Mouse (Mus musculus) midbrain, embryonic 14.5 days (tissue): ENCODE data around the gene Olfr12. TPM values are rescaled to one million over a fixed set of nuclear protein-coding genes. Genes with fewer than 3 reads are reported as not detected.

Source experiments
- ATAC-seq: fragments of 200-750 bp; cut with Nextera tagmentation; 2 replicates; pipeline ENCODE4 v1.8.0; 2017; ENCODE audit warnings: moderate number of reproducible peaks, moderate library complexity; ENCODE audit not compliant: low FRiP score, low TSS enrichment
- DNase-seq: peaks from one replicate; pipeline ENCODE4 v3.0.0-alpha.2; 2015
- H3K27ac ChIP-seq: fragments of 300-500 bp; sonication (generic); replicated peaks from 2 replicates; pipeline ENCODE4 v1.5.1; 2014; ENCODE audit warnings: mild to moderate bottlenecking, low read depth, low read length, moderate library complexity
- H3K27me3 ChIP-seq: fragments of 300-500 bp; sonication (generic); 2 replicates; pipeline ENCODE4 v1.6.1; 2014; ENCODE audit warnings: low read length, control low read depth, mixed read lengths; ENCODE audit not compliant: control insufficient read depth, insufficient read depth
- H3K36me3 ChIP-seq: fragments of 300-500 bp; sonication (generic); 2 replicates; pipeline ENCODE4 v1.6.1; 2014; ENCODE audit warnings: low read length, control low read depth; ENCODE audit not compliant: control insufficient read depth, insufficient read depth
- H3K4me1 ChIP-seq: fragments of 300-500 bp; sonication (generic); 2 replicates; pipeline ENCODE4 v1.6.1; 2014; ENCODE audit warnings: mild to moderate bottlenecking, antibody characterized with exemption, low read length, control low read depth; ENCODE audit not compliant: control insufficient read depth, insufficient read depth
- H3K4me2 ChIP-seq: fragments of 300-500 bp; sonication (generic); 2 replicates; pipeline ENCODE4 v1.6.1; 2014; ENCODE audit warnings: mild to moderate bottlenecking, low read length, moderate library complexity
- H3K4me3 ChIP-seq: fragments of 300-500 bp; sonication (generic); replicated peaks from 2 replicates; pipeline ENCODE4 v1.5.1; 2014; ENCODE audit warnings: low read depth, low read length
- H3K9ac ChIP-seq: fragments of 300-500 bp; sonication (generic); replicated peaks from 2 replicates; pipeline ENCODE4 v1.6.1; 2014; ENCODE audit warnings: mild to moderate bottlenecking, low read length, moderate library complexity
- H3K9me3 ChIP-seq: fragments of 300-500 bp; sonication (generic); 2 replicates; pipeline ENCODE4 v1.6.1; 2016; ENCODE audit warnings: low read length, control low read depth, mixed read lengths; ENCODE audit not compliant: control insufficient read depth
- WGBS: fragments of 180-500 bp; shearing (Covaris S2); extraction: QIAGEN DNeasy Blood & Tissue Kit; methylation state at CpG from one replicate; pipeline ENCODE4 v1.1.7; 2014; 5-methylcytosine and 5-hydroxymethylcytosine counted together
- polyA plus RNA-seq: library from polyadenylated mRNA; unstranded; fragments of >200 nt; fragmentation: Nextera tagmentation; extraction: Ambion mirVana; gene quantifications from 2 replicates; pipeline ENCODE4 v1.2.1, GENCODE M21; 2014

Olfr12 gene
- polyA plus RNA-seq, 1 experiment from 2014 or later, result not detected

DNA sequence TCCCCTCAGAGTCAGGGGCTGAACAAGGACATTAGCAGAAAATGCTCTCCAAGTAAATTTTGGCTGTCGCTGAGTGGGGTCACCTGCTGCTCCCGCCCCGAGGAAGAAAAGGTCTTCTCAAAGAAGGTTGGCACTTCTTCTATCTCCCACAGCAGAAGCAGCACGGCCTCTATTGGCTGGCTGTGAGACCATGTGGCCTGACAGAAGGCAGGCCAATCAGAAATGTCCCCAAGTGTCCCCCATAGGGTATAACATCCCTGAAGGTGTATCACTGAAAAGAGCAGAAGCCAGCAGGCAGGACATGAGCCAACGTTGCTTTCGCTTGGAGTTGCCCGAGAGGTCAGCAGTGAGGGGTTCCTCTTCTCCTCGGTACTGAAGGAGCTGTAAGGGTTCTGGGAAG, 18.4 kb downstream of the Olfr12 start:
- 92% methylated on average over 8 of the region's 8 CpGs for WGBS

DNA sequence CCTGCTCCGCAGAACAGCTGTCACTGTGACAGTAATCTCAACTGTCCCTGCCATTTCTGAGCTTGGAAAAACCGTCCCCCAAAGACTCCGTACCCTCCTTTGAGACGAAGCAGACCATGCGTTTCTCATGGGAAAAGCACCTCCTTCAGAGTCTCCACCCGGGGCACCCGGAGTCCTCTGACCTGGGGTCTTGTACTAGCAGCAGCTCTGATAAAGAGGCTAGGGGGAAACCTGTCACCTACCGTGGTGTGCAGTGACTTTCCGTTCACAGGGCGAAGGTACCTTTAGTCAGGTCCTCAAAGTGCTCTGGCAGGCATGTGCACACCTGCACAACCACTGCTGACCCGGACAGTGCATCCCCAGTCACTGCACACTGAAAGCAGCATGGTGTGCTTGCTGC, 19.1 kb downstream of the Olfr12 start:
- H3K36me3 ChIP-seq, result peaks cover 36% of the 10 kb centered on the region
- H3K9ac ChIP-seq, result no peak overlapping the region
- no peaks in the 10 kb centered on the region for H3K27me3 ChIP-seq
- no peak overlapping the region for H3K27ac ChIP-seq
- H3K9me3 ChIP-seq, result no peaks in the 10 kb centered on the region
- no peak overlapping the region for H3K4me3 ChIP-seq
- 95% methylated on average over 11 of the region's 11 CpGs for WGBS
- DNase-seq (no peak), ATAC-seq (no peak)
- peaks cover 9% of the 10 kb centered on the region for H3K4me1 ChIP-seq
- no peak overlapping the region for H3K4me2 ChIP-seq

More for the DNA sequence above, 18.4 kb downstream of the Olfr12 start:
- Histone ChIP-seq H3K4me3 (no peak overlapping the region), H3K9ac (no peak overlapping the region), H3K4me1 (peaks cover 8% of the 10 kb centered on the region), H3K27ac (no peak overlapping the region), H3K27me3 (no peaks in the 10 kb centered on the region), H3K36me3 (peaks cover 36% of the 10 kb centered on the region), H3K9me3 (no peaks in the 10 kb centered on the region), H3K4me2 (no peak overlapping the region)
- ATAC-seq (no peak), DNase-seq (no peak)

DNA sequence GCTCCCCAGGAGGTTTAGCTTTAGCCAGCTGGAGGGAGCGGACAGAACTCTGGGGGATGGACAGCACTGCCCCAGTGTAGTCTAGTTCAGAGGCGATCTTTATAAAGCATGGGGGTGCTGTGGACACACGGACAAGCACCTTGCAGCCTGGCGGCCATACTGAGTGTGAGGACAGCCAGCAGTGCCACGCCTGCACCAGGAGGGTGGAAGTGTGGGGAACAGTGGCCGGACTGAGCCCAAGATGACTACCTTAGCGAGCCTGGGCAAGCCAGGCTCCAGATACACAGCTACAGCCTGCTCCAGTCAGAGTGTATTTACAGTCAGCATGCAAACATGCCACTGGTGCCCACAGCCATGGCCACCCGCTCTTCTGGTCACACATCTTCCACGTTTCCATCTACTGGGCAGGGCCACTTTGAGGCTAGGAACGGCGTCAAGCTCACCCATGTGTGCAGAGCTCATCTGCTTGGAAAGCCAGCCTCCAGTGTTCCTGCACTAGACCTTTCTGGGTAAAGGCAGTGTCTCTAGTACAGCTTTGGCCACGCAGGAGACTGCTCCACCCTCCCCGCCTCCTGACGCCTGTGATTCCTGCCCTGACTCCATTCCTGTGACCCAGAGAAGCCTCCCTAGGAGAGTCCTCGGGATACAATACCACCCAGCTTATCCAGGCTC, 20.0 kb downstream of the Olfr12 start:
- no peak for DNase-seq
- H3K9me3 ChIP-seq, result no peaks in the 10 kb centered on the region
- WGBS, result 94% methylated on average over 15 of the region's 15 CpGs

DNA sequence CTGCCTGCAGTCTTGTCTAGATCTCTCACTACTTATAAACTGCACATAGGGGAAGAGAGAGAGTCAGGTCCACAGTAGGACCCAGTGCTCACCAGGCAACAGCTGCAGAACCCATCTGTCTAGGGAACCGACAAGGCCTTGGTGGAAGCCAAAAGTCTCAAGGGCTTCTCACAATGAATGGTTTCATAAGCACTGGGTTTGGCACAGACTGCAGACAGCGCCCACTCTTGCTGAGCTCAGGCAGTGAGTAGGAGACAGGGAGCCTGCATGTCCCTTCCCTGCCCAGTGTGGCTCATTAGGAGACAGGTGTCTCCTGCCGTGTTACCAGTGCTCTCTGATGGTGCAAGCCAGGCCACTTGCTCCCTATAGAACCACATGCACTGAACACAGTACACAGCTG, 20.6 kb downstream of the Olfr12 start:
- DNase-seq, result no peak
- Histone ChIP-seq H3K9me3 (no peaks in the 10 kb centered on the region), H3K36me3 (peaks cover 36% of the 10 kb centered on the region), H3K27me3 (no peaks in the 10 kb centered on the region), H3K4me1 (peaks cover 15% of the 10 kb centered on the region), H3K4me2 (no peak overlapping the region), H3K4me3 (no peak overlapping the region), H3K27ac (no peak overlapping the region), H3K9ac (no peak overlapping the region)
- WGBS, result 89% methylated on average over 3 of the region's 3 CpGs
- no peak for ATAC-seq

More for the DNA sequence above, 20.0 kb downstream of the Olfr12 start:
- Histone ChIP-seq H3K27me3 (no peaks in the 10 kb centered on the region), H3K4me3 (no peak overlapping the region), H3K36me3 (peaks cover 36% of the 10 kb centered on the region), H3K9ac (no peak overlapping the region), H3K4me1 (peaks cover 15% of the 10 kb centered on the region), H3K4me2 (no peak overlapping the region), H3K27ac (no peak overlapping the region)
- no peak for ATAC-seq

DNA sequence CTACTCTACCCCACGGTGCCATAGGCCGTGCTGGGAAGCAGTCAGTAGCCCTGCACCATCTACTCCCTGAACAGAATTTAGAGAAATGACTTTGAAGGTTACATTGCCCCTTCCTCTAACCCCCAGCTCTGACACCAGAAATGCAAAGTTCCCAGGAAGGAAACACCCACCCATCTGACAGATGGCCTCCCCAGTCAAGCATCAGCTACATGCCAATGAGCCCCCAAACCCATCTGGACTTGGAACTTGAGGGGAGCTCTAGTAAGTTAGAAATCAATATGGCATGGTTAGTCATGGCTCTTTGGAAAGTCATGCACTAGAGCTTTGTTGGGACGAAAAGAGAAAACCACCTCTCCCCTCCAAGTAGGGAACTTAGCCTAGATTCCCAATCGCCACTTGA, 21.1 kb downstream of the Olfr12 start:
- H3K4me1 ChIP-seq, result peaks cover 15% of the 10 kb centered on the region
- peaks cover 36% of the 10 kb centered on the region for H3K36me3 ChIP-seq
- H3K9ac ChIP-seq, result no peak overlapping the region
- H3K27ac ChIP-seq, result no peak overlapping the region
- ATAC-seq (no peak), DNase-seq (no peak)
- no peaks in the 10 kb centered on the region for H3K9me3 ChIP-seq
- no peaks in the 10 kb centered on the region for H3K27me3 ChIP-seq
- H3K4me2 ChIP-seq, result no peak overlapping the region
- 95% methylated on average over 4 of the region's 4 CpGs for WGBS
- no peak overlapping the region for H3K4me3 ChIP-seq

DNA sequence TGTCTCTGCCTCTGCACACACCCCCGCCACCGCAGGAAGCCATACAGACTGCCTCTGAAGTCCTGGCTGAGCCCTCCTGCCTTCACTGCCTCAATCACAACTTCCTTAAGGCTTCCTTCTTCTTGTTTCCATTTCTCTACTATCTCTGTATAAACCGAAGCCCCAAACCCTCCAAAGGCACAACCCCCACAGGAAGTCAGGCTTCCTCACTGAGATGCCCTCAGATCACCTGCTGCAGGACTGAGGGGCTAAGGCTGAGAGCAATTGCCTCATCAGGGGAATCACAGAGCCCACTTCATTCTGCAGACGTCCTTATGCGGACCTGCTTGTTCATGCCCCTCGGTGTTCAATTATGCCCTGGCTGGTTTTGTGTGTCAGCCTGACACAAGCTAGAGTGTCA, 22.8 kb downstream of the Olfr12 start:
- Histone ChIP-seq H3K4me2 (peak overlapping the region; percentile 94), H3K4me3 (peak overlapping the region; percentile 88; the same call in 1 of the 2 replicates), H3K27ac (no peak overlapping the region), H3K27me3 (no peaks in the 10 kb centered on the region), H3K4me1 (peaks cover 15% of the 10 kb centered on the region), H3K36me3 (peaks cover 31% of the 10 kb centered on the region), H3K9ac (no peak overlapping the region), H3K9me3 (no peaks in the 10 kb centered on the region)
- ATAC-seq (no peak), DNase-seq (no peak)
- WGBS, result 96% methylated on average over 6 of the region's 6 CpGs

DNA sequence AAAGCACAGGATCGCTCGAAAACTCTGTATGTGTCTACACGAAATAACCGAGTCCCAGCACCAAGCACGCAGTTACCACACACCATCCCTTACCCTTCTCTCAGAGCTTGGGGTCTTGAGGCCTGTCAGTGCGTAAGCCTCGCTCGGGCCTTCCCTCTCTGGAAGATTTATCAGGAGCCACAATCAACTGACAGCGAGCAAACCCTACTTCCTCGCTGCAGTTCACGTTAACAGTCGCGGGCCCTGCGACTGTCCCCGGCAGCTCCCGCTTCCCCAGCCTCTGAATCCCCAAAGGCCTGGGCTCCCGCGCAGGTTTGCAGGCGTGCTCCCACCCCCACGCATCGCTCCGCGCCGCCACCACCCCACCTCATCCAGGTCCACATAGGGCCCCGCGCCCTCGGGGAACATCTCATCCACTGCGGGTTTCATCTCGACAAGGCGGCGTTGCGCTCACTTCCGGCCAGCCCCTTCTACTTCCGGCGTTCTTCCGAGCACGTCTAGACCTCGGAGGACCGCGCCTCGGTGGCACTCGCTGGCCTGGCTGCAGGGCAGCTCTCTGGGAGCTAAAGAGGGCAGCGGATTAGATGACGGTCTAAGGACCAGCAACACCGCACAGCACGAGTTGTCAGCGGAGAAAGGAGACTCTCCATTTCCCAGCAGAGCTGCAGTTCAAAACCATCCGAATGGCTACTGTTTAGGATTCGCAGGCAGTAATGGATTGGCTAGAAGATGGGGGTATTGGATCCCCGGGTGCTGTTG, 24.1 kb downstream of the Olfr12 start, which contains the start of gene Cops9:
TSS of gene Cops9 (minus strand) at position 472 of the 759 bp plus-strand sequence.
- peak within 1 kb of the TSS; percentile 91 for H3K9ac ChIP-seq
- H3K9me3 ChIP-seq, result no peaks in the 10 kb centered on the region
- peak within 1 kb of the TSS; percentile 81 for H3K27ac ChIP-seq
- no peaks in the 10 kb centered on the region for H3K27me3 ChIP-seq
- peak within 1 kb of the TSS; percentile 94 for H3K4me2 ChIP-seq
- peaks cover 15% of the 10 kb centered on the region for H3K4me1 ChIP-seq
- peak within 1 kb of the TSS; percentile 88 for H3K4me3 ChIP-seq
- 2% methylated on average over 50 of the region's 50 CpGs for WGBS
- DNase-seq (peak; percentile 96), ATAC-seq (peak; percentile 91)
- H3K36me3 ChIP-seq, result peaks cover 18% of the 10 kb centered on the region

DNA sequence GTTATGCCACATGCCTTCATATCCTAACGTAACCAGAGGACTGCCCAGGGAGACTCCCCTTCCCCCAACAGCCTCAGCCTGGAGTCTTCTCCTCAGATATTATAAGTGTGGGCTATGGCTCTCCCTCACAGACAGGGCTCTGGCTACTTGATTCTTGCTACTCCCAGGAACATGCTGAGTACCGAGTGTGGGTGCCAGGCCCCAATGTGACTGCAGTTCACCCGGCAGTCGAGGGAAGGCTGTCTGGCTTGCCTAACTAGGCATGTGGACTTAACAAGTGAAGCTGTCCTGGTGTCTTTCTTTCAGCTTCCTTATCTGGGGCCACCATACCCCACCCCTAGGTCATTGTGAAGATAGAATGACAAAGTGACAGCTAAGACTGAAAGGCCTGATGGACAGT, 26.1 kb downstream of the Olfr12 start:
- H3K36me3 ChIP-seq, result peaks cover 5% of the 10 kb centered on the region; the same call in 1 of the 2 replicates
- 78% methylated on average over 4 of the region's 4 CpGs for WGBS
- no peak for ATAC-seq

More for the DNA sequence above, 26.1 kb downstream of the Olfr12 start:
- H3K4me1 ChIP-seq, result peaks cover 15% of the 10 kb centered on the region
- H3K27ac ChIP-seq, result no peak overlapping the region
- H3K9me3 ChIP-seq, result no peaks in the 10 kb centered on the region
- DNase-seq, result no peak
- H3K4me3 ChIP-seq, result no peak overlapping the region
- no peaks in the 10 kb centered on the region for H3K27me3 ChIP-seq
- no peak overlapping the region for H3K4me2 ChIP-seq
- H3K9ac ChIP-seq, result no peak overlapping the region
